Mouse (Mus musculus): Measurements from ENCODE around the gene Cldn10.
A peak's percentile ranks its signal among the peaks of the same experiment; 100 is the strongest.

Gene Cldn10

GRCm38 (mm10) chr14:118911521-118911920, 123.8 kb downstream of the Cldn10 start:
- no peak for DNase-seq (ENCODE audit: low spot score)

- no peak for DNase-seq (ENCODE audit: low spot score)
Measured at GRCm38 (mm10) chr14:118913651-118914050, 125.9 kb downstream of the Cldn10 start.

GRCm38 (mm10) chr14:118919025-118919424, 131.3 kb downstream of the Cldn10 start:
- no peak for DNase-seq (ENCODE audit: low spot score)

- no peak for DNase-seq (ENCODE audit: low spot score)
Measured at GRCm38 (mm10) chr14:118920654-118921053, 132.9 kb downstream of the Cldn10 start.

GRCm38 (mm10) chr14:118922251-118922650, 134.5 kb downstream of the Cldn10 start:
- DNase-seq (ENCODE audit: low spot score): no peak

- DNase-seq (ENCODE audit: low spot score): peak; percentile 8
Measured at GRCm38 (mm10) chr14:118922667-118923184, 135.0 kb downstream of the Cldn10 start.

Data from ovary, adult 18-20 months (tissue).